Mouse (Mus musculus): Measurements from ENCODE around the gene Phrf1.

Gene Phrf1

GRCm38 (mm10) chr7:141228279-141229067, at the start of gene Phrf1:
Gene Phrf1 (plus strand): TSS chr7:141228784.
- peak; percentile 87 to 88 for DNase-seq

- no peak for DNase-seq
Observed at GRCm38 (mm10) chr7:141188194-141188593, 40.4 kb upstream of the Phrf1 start.

GRCm38 (mm10) chr7:141188733-141189132, 39.9 kb upstream of the Phrf1 start:
- DNase-seq, result no peak

GRCm38 (mm10) chr7:141190220-141190619, 38.4 kb upstream of the Phrf1 start:
- no peak for DNase-seq

GRCm38 (mm10) chr7:141191036-141191435, 37.5 kb upstream of the Phrf1 start:
- DNase-seq, result peak; percentile 17 to 43

GRCm38 (mm10) chr7:141191796-141192685, 36.5 kb upstream of the Phrf1 start:
- no peak for DNase-seq

- peak; percentile 81 to 86 for DNase-seq
Observed at GRCm38 (mm10) chr7:141192776-141193347, 35.7 kb upstream of the Phrf1 start.

- peak; percentile 55 to 65 for DNase-seq
Observed at GRCm38 (mm10) chr7:141193348-141193856, 35.2 kb upstream of the Phrf1 start.

GRCm38 (mm10) chr7:141193948-141194347, 34.6 kb upstream of the Phrf1 start, which contains the start of the genes Hras and Lrrc56:
Gene Hras (minus strand): TSS chr7:141194005.
Gene Lrrc56 (plus strand): TSS chr7:141194157.
- peak; percentile 98 for DNase-seq

- DNase-seq, result no peak
Observed at GRCm38 (mm10) chr7:141194409-141194808, 34.2 kb upstream of the Phrf1 start.

- peak; percentile 90 to 92 for DNase-seq
Observed at GRCm38 (mm10) chr7:141194830-141195229, 33.8 kb upstream of the Phrf1 start.

- no peak for DNase-seq
Observed at GRCm38 (mm10) chr7:141195754-141196153, 32.8 kb upstream of the Phrf1 start.

GRCm38 (mm10) chr7:141196619-141197282, 31.8 kb upstream of the Phrf1 start:
- DNase-seq, result no peak

GRCm38 (mm10) chr7:141198121-141198520, 30.5 kb upstream of the Phrf1 start:
- no peak for DNase-seq

GRCm38 (mm10) chr7:141204546-141204945, 24.0 kb upstream of the Phrf1 start:
- no peak for DNase-seq

- no peak for DNase-seq
Observed at GRCm38 (mm10) chr7:141205504-141205903, 23.1 kb upstream of the Phrf1 start.

- no peak for DNase-seq
Observed at GRCm38 (mm10) chr7:141206182-141206937, 22.2 kb upstream of the Phrf1 start.

- DNase-seq, result no peak
Observed at GRCm38 (mm10) chr7:141209526-141209925, 19.1 kb upstream of the Phrf1 start.

- no peak for DNase-seq
Observed at GRCm38 (mm10) chr7:141210137-141210536, 18.4 kb upstream of the Phrf1 start.

- DNase-seq, result no peak
Observed at GRCm38 (mm10) chr7:141210606-141211131, 17.9 kb upstream of the Phrf1 start.

GRCm38 (mm10) chr7:141213133-141213532, 15.5 kb upstream of the Phrf1 start:
- DNase-seq, result no peak

All from lung, adult 18-20 months (tissue).